Mouse (Mus musculus) retina, embryonic 14.5 days (tissue): ENCODE measurements around the gene Ccdc97.

ENCODE experiments used
- DNase-seq: peaks from one replicate; pipeline ENCODE4 v3.0.0-alpha.2; 2015; ENCODE audit warnings: low spot score

Gene Ccdc97

GRCm38 (mm10) chr7:25720760-25721159 is 1.9 kb upstream of the Ccdc97 start:
- no peak for DNase-seq

- peak; percentile 91 for DNase-seq
Observed at GRCm38 (mm10) chr7:25719761-25720610, 1.1 kb upstream of the Ccdc97 start.

GRCm38 (mm10) chr7:25717478-25717877 is 1.4 kb downstream of the Ccdc97 start:
- no peak for DNase-seq

GRCm38 (mm10) chr7:25715731-25716271 is 3.1 kb downstream of the Ccdc97 start:
- no peak for DNase-seq

GRCm38 (mm10) chr7:25714581-25714980 is 4.3 kb downstream of the Ccdc97 start:
- DNase-seq: no peak

- no peak for DNase-seq
Observed at GRCm38 (mm10) chr7:25712801-25713200, 6.1 kb downstream of the Ccdc97 start.

GRCm38 (mm10) chr7:25711731-25712197 is 7.1 kb downstream of the Ccdc97 start:
- DNase-seq: no peak

GRCm38 (mm10) chr7:25711165-25711564 is 7.7 kb downstream of the Ccdc97 start:
- no peak for DNase-seq

GRCm38 (mm10) chr7:25710519-25711130 is 8.3 kb downstream of the Ccdc97 start:
- no peak for DNase-seq

- no peak for DNase-seq
Observed at GRCm38 (mm10) chr7:25709961-25710360, 8.9 kb downstream of the Ccdc97 start.

- no peak for DNase-seq
Observed at GRCm38 (mm10) chr7:25707581-25708292, 11.2 kb downstream of the Ccdc97 start.

- no peak for DNase-seq
Observed at GRCm38 (mm10) chr7:25706578-25707170, 12.2 kb downstream of the Ccdc97 start.

GRCm38 (mm10) chr7:25705801-25706251 is 13.1 kb downstream of the Ccdc97 start:
- DNase-seq: no peak

- no peak for DNase-seq
Observed at GRCm38 (mm10) chr7:25704716-25705364, 14.0 kb downstream of the Ccdc97 start.

- DNase-seq: no peak
Observed at GRCm38 (mm10) chr7:25703793-25704494, 14.9 kb downstream of the Ccdc97 start.

- DNase-seq: no peak
Observed at GRCm38 (mm10) chr7:25702350-25702749, 16.5 kb downstream of the Ccdc97 start.

- DNase-seq: no peak
Observed at GRCm38 (mm10) chr7:25700732-25701131, 18.2 kb downstream of the Ccdc97 start.

- no peak for DNase-seq
Observed at GRCm38 (mm10) chr7:25699851-25700250, 19.0 kb downstream of the Ccdc97 start.

- no peak for DNase-seq
Observed at GRCm38 (mm10) chr7:25694104-25694503, 24.8 kb downstream of the Ccdc97 start.

GRCm38 (mm10) chr7:25690051-25690450 is 28.8 kb downstream of the Ccdc97 start:
- no peak for DNase-seq

GRCm38 (mm10) chr7:25689603-25690021 is 29.3 kb downstream of the Ccdc97 start:
- no peak for DNase-seq
